Mouse (Mus musculus): ENCODE results near the gene Mal. TPM values are rescaled to one million over a fixed set of nuclear protein-coding genes. Genes with fewer than 3 reads are reported as not detected.

Mal gene
- polyA plus RNA-seq, 1 experiment from 2014 or later = 0.72 TPM

DNA sequence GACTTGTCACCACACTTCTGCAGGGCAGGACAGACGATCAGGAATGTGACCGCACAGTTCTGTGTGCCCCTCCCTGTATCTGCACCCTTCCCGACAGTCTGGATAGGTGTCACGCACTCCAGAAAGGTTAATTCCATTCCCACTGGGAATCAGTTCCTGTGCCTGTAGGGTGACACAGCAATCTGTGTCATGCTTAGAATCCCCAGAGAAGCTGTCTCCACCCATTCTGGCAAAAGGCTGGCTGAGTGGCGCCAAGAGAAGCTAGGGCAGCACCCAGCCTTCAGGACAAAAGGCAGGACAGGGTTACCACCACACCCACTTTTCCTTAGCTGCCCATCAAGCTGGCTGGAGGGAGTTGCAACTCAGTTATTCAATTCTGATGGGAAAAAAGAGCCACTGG lies 6.6 kb downstream of the Mal start:
- Histone ChIP-seq H3K36me3 (no peaks in the 10 kb centered on the region), H3K27ac (no peak overlapping the region), H3K27me3 (peaks cover 25% of the 10 kb centered on the region), H3K9ac (no peak overlapping the region), H3K9me3 (replicated peaks) (no peaks in the 10 kb centered on the region), H3K4me1 (no peaks in the 10 kb centered on the region), H3K4me2 (replicated peaks) (no peak overlapping the region), H3K4me3 (no peak overlapping the region)
- no peak for ATAC-seq (ENCODE audit: low FRiP score)
- WGBS = 69% methylated on average over 5 of the region's 5 CpGs

DNA sequence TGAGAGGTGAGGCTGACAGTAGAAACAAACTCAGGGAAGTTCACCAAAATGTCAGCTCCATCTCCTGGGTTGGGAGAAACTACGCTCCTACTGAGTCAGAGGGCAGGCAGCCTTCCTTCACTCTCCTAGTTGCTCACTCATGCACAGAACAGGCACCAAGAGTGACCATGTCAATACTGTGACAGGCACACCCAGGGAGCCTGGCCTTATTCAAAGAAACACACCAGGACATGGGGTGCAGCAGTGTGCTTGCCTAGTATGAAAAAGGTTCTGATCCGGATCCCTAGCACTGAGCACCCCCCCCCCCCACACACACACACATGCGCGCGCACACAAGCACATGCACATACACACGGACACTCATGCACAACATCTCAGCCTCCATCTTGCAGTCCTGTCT lies 8.3 kb downstream of the Mal start:
- peaks cover 8% of the 10 kb centered on the region for H3K27me3 ChIP-seq
- H3K27ac ChIP-seq = no peak overlapping the region
- no peaks in the 10 kb centered on the region for H3K4me1 ChIP-seq
- H3K4me3 ChIP-seq = no peak overlapping the region
- no peaks in the 10 kb centered on the region for H3K36me3 ChIP-seq
- no peaks in the 10 kb centered on the region for H3K9me3 ChIP-seq (replicated peaks)
- no peak overlapping the region for H3K4me2 ChIP-seq (replicated peaks)
- 89% methylated on average over 6 of the region's 6 CpGs for WGBS
- no peak overlapping the region for H3K9ac ChIP-seq
- ATAC-seq (ENCODE audit: low FRiP score) = no peak

DNA sequence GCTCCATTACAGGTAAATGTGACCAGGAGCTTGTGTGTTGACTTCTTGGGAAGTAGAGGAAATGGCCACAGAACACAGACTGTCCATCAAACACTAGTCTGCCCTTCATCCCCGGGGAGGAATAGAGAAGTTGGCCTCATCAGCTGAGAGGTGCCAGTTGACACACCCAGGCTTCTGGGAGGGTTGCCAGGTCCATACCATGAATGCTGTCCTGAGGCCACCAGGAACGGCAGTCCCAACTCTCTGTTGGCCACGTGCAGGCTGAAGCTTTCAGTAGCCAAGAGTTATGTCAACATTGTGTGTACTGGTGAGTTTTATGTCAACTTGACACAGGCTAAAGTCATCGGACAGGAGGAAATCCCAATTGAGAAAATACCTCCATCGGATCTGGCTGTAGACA lies 9.6 kb downstream of the Mal start:
- 79% methylated on average over 5 of the region's 5 CpGs for WGBS
- Histone ChIP-seq H3K36me3 (no peaks in the 10 kb centered on the region), H3K4me2 (replicated peaks) (no peak overlapping the region), H3K27me3 (no peaks in the 10 kb centered on the region), H3K27ac (no peak overlapping the region), H3K9me3 (replicated peaks) (no peaks in the 10 kb centered on the region), H3K4me1 (no peaks in the 10 kb centered on the region), H3K9ac (no peak overlapping the region), H3K4me3 (no peak overlapping the region)
- no peak for ATAC-seq (ENCODE audit: low FRiP score)

DNA sequence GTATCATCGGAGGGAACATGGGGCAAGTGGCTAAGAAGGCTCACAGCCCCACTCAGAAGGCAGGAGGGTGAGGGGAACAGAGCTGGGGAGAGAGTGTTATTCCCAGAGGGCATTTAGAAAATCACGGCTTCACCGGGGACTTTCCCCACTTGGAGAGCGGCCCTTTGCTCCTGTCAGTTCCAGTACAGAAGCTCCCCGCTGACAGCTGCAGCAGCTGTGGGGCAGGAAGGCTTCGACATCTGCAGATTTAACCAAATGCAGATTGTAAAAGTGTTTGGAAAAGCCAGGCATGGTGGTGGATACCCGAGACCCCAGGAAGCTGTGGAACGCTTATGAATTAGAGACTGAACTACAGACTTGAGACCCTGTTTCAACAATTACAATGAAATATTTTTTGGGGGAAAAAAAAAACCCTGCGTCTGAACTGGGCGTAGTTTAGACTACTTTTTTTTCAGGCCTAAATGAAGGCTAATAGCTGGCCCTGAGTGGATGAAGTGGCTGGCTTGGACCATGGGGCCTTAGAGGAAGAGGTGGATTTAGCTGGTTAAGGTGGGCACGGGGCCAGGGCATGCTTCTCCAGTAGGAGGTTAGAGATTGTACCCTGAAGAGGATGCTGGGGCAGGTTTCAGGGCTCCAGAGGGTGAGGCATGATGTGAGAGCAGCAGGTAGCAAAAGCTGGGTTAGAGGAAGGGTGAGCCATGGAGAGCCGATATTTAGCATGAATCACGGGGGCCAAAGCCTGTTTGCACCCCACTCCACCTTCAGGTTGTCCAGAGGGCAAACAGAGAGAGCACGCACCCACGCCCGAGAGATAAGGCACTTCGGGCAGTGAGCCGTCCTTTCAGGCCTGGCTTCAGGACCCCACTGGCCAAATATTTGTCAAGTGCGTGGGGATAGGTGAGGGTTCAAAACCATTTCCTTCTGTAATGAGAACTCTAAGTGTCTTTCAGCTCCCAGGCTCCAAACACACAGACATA lies 12.5 kb downstream of the Mal start:
- H3K27me3 ChIP-seq = no peaks in the 10 kb centered on the region
- no peak overlapping the region for H3K4me3 ChIP-seq
- no peaks in the 10 kb centered on the region for H3K9me3 ChIP-seq (replicated peaks)
- H3K27ac ChIP-seq = no peak overlapping the region
- WGBS = 66% methylated on average over 19 of the region's 19 CpGs
- no peak overlapping the region for H3K9ac ChIP-seq
- no peaks in the 10 kb centered on the region for H3K4me1 ChIP-seq
- no peaks in the 10 kb centered on the region for H3K36me3 ChIP-seq
- ATAC-seq (ENCODE audit: low FRiP score) = no peak
- H3K4me2 ChIP-seq (replicated peaks) = no peak overlapping the region

DNA sequence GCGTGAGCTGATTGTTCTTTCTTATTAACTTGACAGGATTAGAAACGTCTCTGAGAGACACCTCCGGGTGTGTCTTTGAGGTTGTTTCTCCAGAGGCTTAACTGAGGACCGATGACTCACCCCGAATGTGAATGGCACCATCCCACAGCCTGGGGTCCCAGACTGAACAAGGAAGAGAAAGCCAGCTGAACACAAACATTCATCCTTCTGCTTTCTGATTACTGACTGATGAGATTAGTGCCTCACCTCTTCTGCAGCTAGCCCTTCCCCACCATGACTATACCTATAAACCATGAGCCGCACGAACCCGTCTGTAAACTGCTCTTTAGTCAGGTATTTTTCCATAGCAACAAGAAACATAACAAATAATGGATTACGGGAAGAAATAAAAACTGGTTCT lies 17.5 kb downstream of the Mal start:
- WGBS = 90% methylated on average over 9 of the region's 9 CpGs
- H3K4me1 ChIP-seq = no peaks in the 10 kb centered on the region
- no peak overlapping the region for H3K9ac ChIP-seq
- no peaks in the 10 kb centered on the region for H3K9me3 ChIP-seq (replicated peaks)
- H3K36me3 ChIP-seq = no peaks in the 10 kb centered on the region
- no peak overlapping the region for H3K27ac ChIP-seq
- no peaks in the 10 kb centered on the region for H3K27me3 ChIP-seq
- ATAC-seq (ENCODE audit: low FRiP score) = no peak
- no peak overlapping the region for H3K4me2 ChIP-seq (replicated peaks)
- H3K4me3 ChIP-seq = no peak overlapping the region

DNA sequence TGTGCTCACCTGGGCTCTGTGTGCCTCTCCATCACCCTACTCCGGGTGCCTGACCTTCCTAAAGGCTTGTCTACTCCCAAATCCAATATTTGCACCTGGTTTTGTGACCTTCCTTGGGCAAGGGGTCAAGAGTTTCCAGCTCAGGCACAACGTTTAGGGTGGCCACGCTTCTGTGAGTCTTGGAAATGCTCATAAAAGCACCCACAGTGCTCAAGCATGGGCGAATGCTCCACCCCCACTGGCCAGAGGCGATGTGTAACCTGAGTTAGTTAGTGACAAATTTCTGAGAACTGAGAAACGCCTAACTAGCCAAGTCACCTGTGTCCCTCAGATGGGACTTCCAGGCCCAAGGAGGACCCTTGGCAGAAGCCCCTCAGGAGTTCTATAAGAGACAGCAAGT lies 20.9 kb downstream of the Mal start:
- ATAC-seq (ENCODE audit: low FRiP score) = no peak
- H3K27ac ChIP-seq = no peak overlapping the region
- no peak overlapping the region for H3K9ac ChIP-seq
- WGBS = 77% methylated on average over 6 of the region's 6 CpGs
- no peaks in the 10 kb centered on the region for H3K4me1 ChIP-seq
- no peaks in the 10 kb centered on the region for H3K36me3 ChIP-seq
- H3K4me3 ChIP-seq = no peak overlapping the region
- H3K9me3 ChIP-seq (replicated peaks) = no peaks in the 10 kb centered on the region
- H3K4me2 ChIP-seq (replicated peaks) = no peak overlapping the region
- H3K27me3 ChIP-seq = no peaks in the 10 kb centered on the region

DNA sequence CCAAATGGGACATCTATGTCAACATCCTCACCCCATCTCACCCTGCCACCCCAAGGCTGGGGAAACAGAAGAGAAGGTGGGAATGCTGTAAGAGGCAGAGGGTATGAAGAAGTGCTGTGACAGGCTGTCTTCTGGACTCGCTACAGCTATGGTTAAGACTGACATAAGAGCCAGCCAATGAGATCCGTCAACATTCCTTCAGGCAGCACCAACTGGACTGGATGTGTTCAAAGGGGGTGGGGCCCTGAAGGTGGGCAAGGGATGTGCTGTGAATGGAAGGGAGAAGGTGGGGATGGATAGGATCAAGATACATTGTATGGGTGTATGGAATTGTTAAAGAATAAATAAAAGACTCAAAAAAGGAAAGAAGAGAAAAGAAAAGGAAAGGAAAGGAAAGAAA lies 23.9 kb downstream of the Mal start:
- Histone ChIP-seq H3K27ac (no peak overlapping the region), H3K4me3 (no peak overlapping the region), H3K4me2 (replicated peaks) (no peak overlapping the region), H3K9me3 (replicated peaks) (no peaks in the 10 kb centered on the region), H3K4me1 (no peaks in the 10 kb centered on the region), H3K27me3 (no peaks in the 10 kb centered on the region), H3K36me3 (no peaks in the 10 kb centered on the region), H3K9ac (no peak overlapping the region)
- WGBS = 70% methylated on average over 2 of the region's 2 CpGs
- ATAC-seq (ENCODE audit: low FRiP score) = no peak

DNA sequence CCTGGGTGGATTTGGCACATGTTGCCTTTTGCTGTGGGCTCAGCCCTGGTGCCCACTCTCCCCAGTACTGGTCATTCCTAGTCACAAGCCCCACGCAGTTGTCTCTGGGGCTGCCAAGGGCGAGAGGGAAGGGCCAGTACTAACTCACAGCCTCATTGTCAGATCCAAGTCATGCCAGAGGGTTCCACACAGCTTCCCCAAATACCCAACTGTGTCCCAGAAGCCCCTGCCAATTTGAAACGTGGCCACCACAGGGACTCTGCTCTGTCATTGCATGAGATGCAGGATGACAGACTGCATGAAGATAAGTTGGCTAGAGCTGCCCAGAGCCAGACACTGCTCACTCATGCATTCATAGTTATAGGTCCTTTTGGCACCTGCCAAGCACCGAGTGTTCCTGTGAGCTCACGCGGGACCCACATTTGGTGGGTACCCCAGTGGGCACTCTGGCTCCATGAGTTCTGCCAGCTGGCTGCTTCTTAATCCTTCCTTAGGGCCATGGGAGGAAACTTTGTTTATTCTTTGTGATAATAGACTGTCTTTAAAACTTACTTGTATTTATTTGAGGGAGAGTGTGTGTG lies 28.4 kb downstream of the Mal start:
- Histone ChIP-seq H3K4me2 (replicated peaks) (no peak overlapping the region), H3K27me3 (no peaks in the 10 kb centered on the region), H3K27ac (no peak overlapping the region), H3K4me3 (no peak overlapping the region), H3K9ac (no peak overlapping the region), H3K36me3 (no peaks in the 10 kb centered on the region), H3K9me3 (replicated peaks) (no peaks in the 10 kb centered on the region), H3K4me1 (no peaks in the 10 kb centered on the region)
- 79% methylated on average over 6 of the region's 6 CpGs for WGBS
- no peak for ATAC-seq (ENCODE audit: low FRiP score)

DNA sequence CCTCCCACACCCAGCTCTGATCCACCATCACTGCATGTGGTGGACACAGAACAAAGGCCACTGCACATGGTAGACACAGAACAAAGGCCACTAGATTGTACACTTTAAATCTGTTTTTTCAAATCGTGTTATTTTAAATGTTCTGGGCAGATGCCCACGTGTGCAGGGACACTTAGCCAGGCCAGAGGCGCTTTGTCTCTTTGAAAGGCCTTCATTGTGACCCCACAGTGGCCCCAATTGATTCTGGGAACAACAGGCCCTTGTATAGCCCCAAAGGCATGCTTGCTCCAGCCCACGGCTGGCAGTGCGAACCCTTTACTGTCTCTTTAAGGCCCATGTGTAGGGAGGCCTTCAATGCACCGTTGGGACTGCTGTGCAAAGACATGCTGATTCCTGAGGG lies 29.1 kb downstream of the Mal start:
- WGBS = 34% methylated on average over 6 of the region's 6 CpGs
- no peak overlapping the region for H3K9ac ChIP-seq
- no peak overlapping the region for H3K27ac ChIP-seq

DNA sequence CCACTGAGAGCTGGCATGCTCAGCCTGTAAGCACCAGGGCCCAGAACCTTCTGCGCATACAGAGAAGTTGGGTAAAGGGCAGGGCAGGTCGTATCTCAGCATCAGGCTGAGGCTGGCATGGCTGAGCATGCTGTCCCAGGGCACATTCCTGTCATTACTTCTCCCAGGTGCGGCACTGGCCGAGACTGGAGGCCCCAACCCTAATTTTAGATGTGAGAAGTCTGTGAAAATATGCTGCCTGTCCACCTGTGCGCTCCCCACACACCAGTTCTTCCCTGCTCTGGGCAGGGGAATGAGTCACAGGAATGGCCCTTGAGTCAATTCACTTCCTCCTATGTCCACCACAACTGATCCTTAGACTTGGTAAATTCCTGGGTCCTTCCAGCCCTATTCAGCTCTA lies 30.8 kb downstream of the Mal start:
- 78% methylated on average over 5 of the region's 5 CpGs for WGBS
- no peaks in the 10 kb centered on the region for H3K27me3 ChIP-seq
- no peak overlapping the region for H3K4me2 ChIP-seq (replicated peaks)
- no peaks in the 10 kb centered on the region for H3K4me1 ChIP-seq
- no peak overlapping the region for H3K4me3 ChIP-seq
- H3K9ac ChIP-seq = no peak overlapping the region
- H3K9me3 ChIP-seq (replicated peaks) = no peaks in the 10 kb centered on the region
- no peak for ATAC-seq (ENCODE audit: low FRiP score)
- no peaks in the 10 kb centered on the region for H3K36me3 ChIP-seq
- H3K27ac ChIP-seq = no peak overlapping the region

More for the DNA sequence above, 29.1 kb downstream of the Mal start:
- Histone ChIP-seq H3K4me1 (no peaks in the 10 kb centered on the region), H3K36me3 (no peaks in the 10 kb centered on the region), H3K4me2 (replicated peaks) (no peak overlapping the region), H3K4me3 (no peak overlapping the region), H3K27me3 (no peaks in the 10 kb centered on the region), H3K9me3 (replicated peaks) (no peaks in the 10 kb centered on the region)
- no peak for ATAC-seq (ENCODE audit: low FRiP score)

DNA sequence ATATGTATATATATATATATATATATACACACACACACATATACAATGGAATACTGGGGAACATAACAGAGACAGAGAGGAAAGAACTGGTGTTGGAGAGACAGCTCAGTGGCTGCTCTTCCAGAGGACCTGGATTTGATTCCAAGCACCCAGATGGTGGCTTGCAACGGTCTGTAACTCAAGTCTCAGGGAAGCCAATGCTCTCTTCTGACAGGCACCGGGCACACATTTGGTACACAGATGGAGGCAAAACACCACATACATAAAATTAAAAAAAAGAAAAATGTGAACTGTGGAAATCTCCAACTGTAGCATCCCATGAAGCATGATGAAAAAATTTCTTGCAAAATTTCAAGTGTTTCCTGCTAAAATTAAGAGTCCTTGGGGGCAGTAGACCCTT lies 31.7 kb downstream of the Mal start:
- Histone ChIP-seq H3K4me1 (no peaks in the 10 kb centered on the region), H3K4me2 (replicated peaks) (no peak overlapping the region), H3K27me3 (no peaks in the 10 kb centered on the region), H3K4me3 (no peak overlapping the region), H3K36me3 (no peaks in the 10 kb centered on the region), H3K9me3 (replicated peaks) (no peaks in the 10 kb centered on the region), H3K27ac (no peak overlapping the region), H3K9ac (no peak overlapping the region)
- WGBS = 97% methylated on average over 2 of the region's 2 CpGs
- no peak for ATAC-seq (ENCODE audit: low FRiP score)

DNA sequence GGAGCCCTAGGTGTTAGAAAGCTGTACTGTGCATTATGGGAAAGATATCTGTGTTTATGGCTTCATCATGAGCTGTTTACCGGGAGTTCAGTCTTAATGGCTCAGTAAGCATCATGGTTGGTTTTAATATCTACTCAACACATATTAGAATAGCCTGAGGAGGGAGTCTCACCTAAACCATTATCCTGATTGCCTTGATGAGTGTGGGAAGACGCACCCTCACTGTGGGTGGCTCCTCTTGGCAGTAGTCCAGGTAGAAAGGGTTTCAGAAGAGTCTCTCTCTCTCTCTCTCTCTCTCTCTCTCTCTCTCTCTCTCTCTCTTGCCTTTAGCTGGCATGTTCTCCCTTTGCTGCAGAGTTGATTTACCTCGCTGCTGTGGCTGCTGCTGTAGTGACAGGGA lies 34.4 kb downstream of the Mal start:
- no peak overlapping the region for H3K27ac ChIP-seq
- no peaks in the 10 kb centered on the region for H3K27me3 ChIP-seq
- 62% methylated on average over 3 of the region's 3 CpGs for whole genome bisulfite sequencing
- ATAC-seq (ENCODE audit: low FRiP score) = no peak
- H3K9ac ChIP-seq = no peak overlapping the region
- H3K4me2 ChIP-seq (replicated peaks) = no peak overlapping the region
- H3K4me1 ChIP-seq = no peaks in the 10 kb centered on the region
- H3K4me3 ChIP-seq = no peak overlapping the region
- H3K9me3 ChIP-seq (replicated peaks) = no peaks in the 10 kb centered on the region
- no peaks in the 10 kb centered on the region for H3K36me3 ChIP-seq

DNA sequence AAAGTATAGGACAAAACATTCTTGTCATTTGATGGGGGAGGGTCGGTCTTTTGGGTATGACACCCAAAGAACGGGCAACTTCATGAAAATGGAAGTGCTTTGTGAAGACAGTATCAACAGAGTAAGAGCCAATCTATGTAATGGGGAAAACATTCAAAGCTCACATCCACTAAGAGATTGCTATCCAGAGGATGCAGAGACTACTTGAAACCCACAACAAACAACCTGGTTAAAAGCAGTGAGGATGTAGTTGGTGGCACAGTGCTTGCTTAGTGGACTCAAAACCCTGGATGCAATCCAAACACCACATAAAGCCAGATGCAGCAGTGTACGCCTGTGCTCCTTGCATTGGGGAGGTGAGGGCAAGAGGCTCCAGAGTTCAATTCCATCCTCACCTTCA lies 37.2 kb downstream of the Mal start:
- WGBS = 88% methylated on average over 3 of the region's 3 CpGs
- Histone ChIP-seq H3K4me2 (replicated peaks) (no peak overlapping the region), H3K27ac (no peak overlapping the region), H3K4me3 (no peak overlapping the region), H3K36me3 (no peaks in the 10 kb centered on the region), H3K4me1 (no peaks in the 10 kb centered on the region), H3K9ac (no peak overlapping the region), H3K9me3 (replicated peaks) (no peaks in the 10 kb centered on the region), H3K27me3 (no peaks in the 10 kb centered on the region)
- no peak for ATAC-seq (ENCODE audit: low FRiP score)

Measured in hindbrain, embryonic 12.5 days (tissue).